Mouse (Mus musculus): Measurements from ENCODE around the gene Etv6. TPM values are rescaled to one million over a fixed set of nuclear protein-coding genes. Genes with fewer than 3 reads are reported as not detected.

The Etv6 gene
- total RNA-seq, 2 experiments from 2014 or later = 9.2 to 12.4 TPM

- no peak for DNase-seq (ENCODE audit: low spot score in 2 of 2)
Observed at GRCm38 (mm10) chr6:134247324-134247723, 211.8 kb downstream of the Etv6 start.

GRCm38 (mm10) chr6:134248720-134249119 lies 213.2 kb downstream of the Etv6 start:
- no peak for DNase-seq (ENCODE audit: low spot score in 2 of 2)

- no peak for DNase-seq (ENCODE audit: low spot score in 2 of 2)
Observed at GRCm38 (mm10) chr6:134250764-134251163, 215.3 kb downstream of the Etv6 start.

- no peak for DNase-seq (ENCODE audit: low spot score in 2 of 2)
Observed at GRCm38 (mm10) chr6:134251364-134251763, 215.9 kb downstream of the Etv6 start.

GRCm38 (mm10) chr6:134252081-134252755 lies 216.7 kb downstream of the Etv6 start:
- no peak for DNase-seq (ENCODE audit: low spot score in 2 of 2)

GRCm38 (mm10) chr6:134256369-134256768 lies 220.9 kb downstream of the Etv6 start:
- DNase-seq (ENCODE audit: low spot score in 2 of 2) = no peak

- DNase-seq (ENCODE audit: low spot score in 2 of 2) = no peak
Observed at GRCm38 (mm10) chr6:134259913-134260312, 224.4 kb downstream of the Etv6 start.

- no peak for DNase-seq (ENCODE audit: low spot score in 2 of 2)
Observed at GRCm38 (mm10) chr6:134261904-134262303, 226.4 kb downstream of the Etv6 start.

GRCm38 (mm10) chr6:134262383-134262782 lies 226.9 kb downstream of the Etv6 start:
- DNase-seq (ENCODE audit: low spot score in 2 of 2) = no peak

GRCm38 (mm10) chr6:134262911-134263607 lies 227.6 kb downstream of the Etv6 start:
- DNase-seq (ENCODE audit: low spot score in 2 of 2) = no peak

- no peak for DNase-seq (ENCODE audit: low spot score in 2 of 2)
Observed at GRCm38 (mm10) chr6:134273884-134274283, 238.4 kb downstream of the Etv6 start.

- no peak for DNase-seq (ENCODE audit: low spot score in 2 of 2)
Observed at GRCm38 (mm10) chr6:134276954-134277353, 241.5 kb downstream of the Etv6 start.

- no peak for DNase-seq (ENCODE audit: low spot score in 2 of 2)
Observed at GRCm38 (mm10) chr6:134282095-134282494, 246.6 kb downstream of the Etv6 start.

GRCm38 (mm10) chr6:134291823-134292222 lies 256.3 kb downstream of the Etv6 start:
- DNase-seq (ENCODE audit: low spot score in 2 of 2) = no peak

GRCm38 (mm10) chr6:134292404-134292803 lies 256.9 kb downstream of the Etv6 start:
- DNase-seq (ENCODE audit: low spot score in 2 of 2) = no peak

GRCm38 (mm10) chr6:134293615-134294508 lies 258.4 kb downstream of the Etv6 start:
- no peak for DNase-seq (ENCODE audit: low spot score in 2 of 2)

GRCm38 (mm10) chr6:134297884-134298619 lies 262.6 kb downstream of the Etv6 start:
- no peak for DNase-seq (ENCODE audit: low spot score in 2 of 2)

GRCm38 (mm10) chr6:134301951-134302350 lies 266.5 kb downstream of the Etv6 start:
- DNase-seq (ENCODE audit: low spot score in 2 of 2) = no peak

- DNase-seq (ENCODE audit: low spot score in 2 of 2) = no peak
Observed at GRCm38 (mm10) chr6:134311346-134311745, 275.8 kb downstream of the Etv6 start.

GRCm38 (mm10) chr6:134312571-134312970 lies 277.1 kb downstream of the Etv6 start:
- no peak for DNase-seq (ENCODE audit: low spot score in 2 of 2)

GRCm38 (mm10) chr6:134317371-134317770 lies 281.9 kb downstream of the Etv6 start:
- peak; percentile 54 to 63 for DNase-seq (ENCODE audit: low spot score in 2 of 2)
